Mouse (Mus musculus) cortical plate, adult 2 months (tissue): ENCODE measurements around the gene Anks1.

ENCODE experiments used
- CTCF ChIP-seq: fragments of 200-500 bp; IDR thresholded peaks from 2 replicates; pipeline ENCODE4 v1.5.1; 2011; ENCODE audit warnings: mild to moderate bottlenecking, control low read depth, low read length; ENCODE audit not compliant: insufficient read depth; ENCODE audit errors: extremely low read depth
- POLR2A ChIP-seq: fragments of 200-500 bp; IDR thresholded peaks from 2 replicates; pipeline ENCODE4 v1.6.1; 2011; ENCODE audit warnings: mild to moderate bottlenecking, low read length, control low read depth; ENCODE audit not compliant: insufficient read depth; ENCODE audit errors: extremely low read depth

DNA sequence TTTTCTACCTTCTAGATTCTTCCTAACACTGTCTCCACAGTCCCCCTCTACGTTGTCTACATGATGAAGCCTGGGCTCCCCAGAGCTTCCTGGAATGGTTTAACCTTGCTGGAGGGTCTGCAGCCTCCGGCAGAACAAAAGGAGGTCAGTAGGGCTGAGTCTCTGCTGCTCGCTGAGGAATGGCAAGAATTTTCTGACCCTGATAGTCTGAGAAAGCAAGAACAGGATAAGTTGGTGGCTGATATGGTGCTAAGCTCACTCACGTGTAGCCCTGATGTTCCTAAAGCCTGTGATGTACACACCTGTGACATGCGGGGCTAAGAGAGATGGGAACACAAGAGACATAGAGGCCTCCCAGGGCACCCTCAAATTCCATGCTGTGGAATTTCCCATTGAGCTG lies 178.3 kb downstream of the Anks1 start:
- TF ChIP-seq CTCF = no peak
- TF ChIP-seq POLR2A = no peak
